Mouse (Mus musculus): Measurements from ENCODE around the gene Atp13a3.

The Atp13a3 gene

GRCm38 (mm10) chr16:30275558-30276340 is 130.0 kb downstream of the Atp13a3 start:
- no peak for DNase-seq

GRCm38 (mm10) chr16:30273065-30273464 is 132.7 kb downstream of the Atp13a3 start:
- no peak for DNase-seq

- DNase-seq: no peak
Measured at GRCm38 (mm10) chr16:30271941-30272595, 133.7 kb downstream of the Atp13a3 start.

- no peak for DNase-seq
Measured at GRCm38 (mm10) chr16:30271223-30271761, 134.5 kb downstream of the Atp13a3 start.

- DNase-seq: no peak
Measured at GRCm38 (mm10) chr16:30267359-30267758, 138.4 kb downstream of the Atp13a3 start, which contains the start of gene Cpn2. TSS of gene Cpn2 (minus strand) at chr16:30267499.

GRCm38 (mm10) chr16:30266561-30266960 is 139.2 kb downstream of the Atp13a3 start:
- DNase-seq: no peak

- DNase-seq: no peak
Measured at GRCm38 (mm10) chr16:30265611-30266010, 140.2 kb downstream of the Atp13a3 start.

- DNase-seq: no peak
Measured at GRCm38 (mm10) chr16:30263156-30263555, 142.6 kb downstream of the Atp13a3 start.

GRCm38 (mm10) chr16:30262664-30263063 is 143.1 kb downstream of the Atp13a3 start:
- peak; percentile 68 to 91 for DNase-seq

All from kidney, postnatal 36 days (tissue).